Mouse (Mus musculus) gastrocnemius, postnatal 25 days (tissue): ENCODE results near the gene Mafg. TPM values are rescaled to one million over a fixed set of nuclear protein-coding genes. Genes with fewer than 3 reads are reported as not detected.

Experiments used
- DNase-seq: peaks from one replicate; pipeline ENCODE4 v3.0.0; 2022
- total RNA-seq, 2 experiments: library from RNA; stranded (reverse); gene quantifications; 1 replicate in 1 of 2; 2 replicates in 1 of 2; pipeline ENCODE4 v1.2.3; 2021

Gene Mafg
- total RNA-seq, 2 experiments from 2014 or later, result 41.8 to 47.1 TPM

DNA sequence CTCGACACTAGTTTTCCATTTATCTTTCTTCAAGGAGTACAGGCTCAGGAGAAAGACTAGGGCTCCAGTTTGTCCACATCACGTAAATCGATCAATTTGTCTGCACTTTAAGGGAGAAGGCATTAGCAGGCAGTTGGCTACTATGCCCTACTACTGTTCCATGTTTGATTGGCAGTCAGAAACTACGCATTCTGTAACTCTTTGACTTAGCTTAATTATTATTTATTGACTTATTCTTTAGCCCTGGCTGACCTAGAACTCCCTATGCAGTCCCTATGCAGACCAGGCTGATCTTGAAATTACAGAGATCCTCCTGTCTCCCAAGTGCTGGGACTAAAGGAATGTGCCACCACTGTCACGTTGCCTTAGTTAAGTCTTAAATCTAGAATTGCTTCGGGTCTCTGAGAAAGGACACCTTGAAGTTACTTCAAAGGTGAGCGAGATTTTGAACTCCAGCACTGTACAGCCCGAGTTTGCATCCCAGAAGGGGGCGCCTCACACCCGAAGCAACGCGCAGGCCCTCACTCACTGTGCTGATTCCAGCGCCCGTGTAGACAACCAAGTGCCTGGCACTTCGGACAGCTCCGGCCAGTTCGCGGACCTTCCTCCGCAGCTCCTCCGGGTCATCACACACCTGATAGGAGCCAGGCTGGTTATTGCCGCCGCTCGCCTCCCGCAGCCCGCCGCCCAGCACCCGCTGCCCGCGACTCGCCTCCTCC, 9.3 kb downstream of the Mafg start:
- peak; percentile 63 for DNase-seq

DNA sequence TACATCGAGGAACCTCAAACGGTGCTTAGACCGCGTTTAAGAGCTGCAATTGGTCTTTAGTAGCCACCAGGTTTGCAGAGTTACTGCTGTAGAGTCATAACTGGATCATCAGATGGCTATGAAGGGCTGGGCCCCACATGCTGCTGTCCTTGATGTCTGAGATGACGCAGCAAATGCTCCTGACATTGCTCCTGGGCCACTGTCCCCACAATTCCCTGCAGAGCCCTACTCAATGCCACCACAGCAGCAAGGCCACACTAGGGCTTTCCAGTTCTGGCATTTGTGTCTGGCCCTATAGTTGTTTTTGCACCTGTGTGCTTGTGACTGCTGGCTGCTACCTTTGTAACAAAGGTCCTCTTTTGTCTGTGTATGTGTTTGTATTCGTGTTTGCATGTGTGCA, 10.6 kb downstream of the Mafg start:
- DNase-seq, result no peak

DNA sequence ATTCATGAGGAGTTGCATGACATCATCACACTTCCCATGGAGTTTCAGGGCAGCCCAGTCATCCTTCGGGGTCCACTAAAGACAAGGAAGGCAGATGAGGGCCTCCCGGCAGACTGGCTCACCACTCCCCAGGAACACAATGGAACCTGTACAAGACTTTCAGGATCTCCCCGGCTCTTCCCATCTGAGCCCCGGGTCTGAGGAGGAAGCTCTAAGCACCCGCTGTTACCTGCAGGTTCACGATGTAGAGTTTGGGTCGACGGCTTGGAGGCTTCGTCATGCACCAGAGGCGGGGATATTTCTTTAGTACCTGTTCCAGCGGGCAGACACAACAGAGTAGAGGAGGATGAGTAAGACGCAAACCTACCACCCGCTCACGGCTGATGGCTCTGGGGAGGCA, 13.2 kb downstream of the Mafg start:
- no peak for DNase-seq

DNA sequence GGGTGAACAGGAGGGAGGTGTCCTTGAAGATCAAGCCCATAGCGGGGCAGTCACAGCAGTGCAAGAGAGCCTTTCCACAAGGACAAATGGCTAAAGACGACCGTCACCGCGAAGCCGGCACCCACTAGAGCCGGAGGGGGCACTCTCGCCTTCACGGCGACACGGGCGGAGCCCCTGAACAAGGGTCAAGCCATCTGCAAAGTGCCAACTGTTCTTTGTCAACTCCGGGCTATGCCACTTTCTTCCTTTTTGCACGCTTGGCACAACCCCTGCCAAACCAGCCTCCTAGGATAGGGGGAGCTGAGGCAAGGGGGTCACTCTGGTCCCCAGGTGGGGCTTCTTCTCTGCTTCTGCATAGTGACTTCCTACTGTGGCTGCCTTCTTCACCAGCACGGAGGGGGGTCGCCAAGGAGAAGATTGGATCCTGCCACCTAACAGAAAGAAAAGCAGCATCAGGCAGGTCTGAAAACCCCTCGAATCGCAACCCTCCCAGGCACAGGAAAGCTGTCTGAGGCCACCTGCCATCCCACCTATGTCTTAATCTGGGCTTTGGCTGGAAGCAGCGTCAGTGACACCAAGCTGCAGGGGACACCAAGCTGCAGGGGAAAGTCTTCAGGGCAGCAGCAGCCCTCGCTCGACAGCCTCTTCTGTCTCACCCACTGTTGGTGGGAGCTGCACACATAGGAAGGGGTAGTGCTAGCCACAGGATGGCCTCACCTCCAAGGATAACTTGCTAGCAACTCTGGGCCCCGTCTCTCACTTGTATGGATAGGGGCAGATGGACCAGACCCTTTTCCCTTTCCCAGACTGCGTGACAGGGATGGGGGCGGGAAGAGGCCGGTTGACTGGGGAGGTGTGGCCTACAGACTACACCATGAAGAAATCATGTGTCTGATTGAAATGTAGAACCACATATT, 14.5 kb downstream of the Mafg start:
- no peak for DNase-seq

DNA sequence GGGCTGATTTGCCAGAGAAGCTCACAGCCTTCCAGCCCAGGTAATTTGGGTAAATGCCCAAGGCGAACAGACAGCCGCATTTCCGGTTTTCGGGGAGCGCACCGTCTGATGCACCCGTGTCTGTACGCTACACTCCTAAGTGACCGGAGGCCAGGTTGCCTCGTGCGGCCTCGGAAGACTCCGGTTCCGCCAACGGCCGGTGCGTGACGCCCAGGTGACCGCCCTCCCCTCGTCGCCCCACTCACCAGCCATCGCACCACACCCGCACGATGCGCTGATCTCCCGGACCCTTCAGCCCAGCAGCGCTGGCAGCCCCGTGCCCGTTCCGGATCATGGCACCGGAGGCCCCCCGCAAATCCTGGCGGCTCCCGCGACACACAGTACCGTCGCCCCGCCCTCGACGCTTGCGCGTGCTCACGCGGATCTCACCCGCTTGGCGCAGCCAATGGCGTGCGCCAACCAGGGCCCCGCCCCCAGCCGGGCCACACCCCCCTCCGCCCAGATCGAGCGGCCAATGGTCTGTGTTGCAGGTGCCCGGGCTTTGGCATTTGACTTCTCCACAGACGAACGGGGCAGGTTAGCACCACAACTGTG, 15.8 kb downstream of the Mafg start, which contains the start of gene Pcyt2:
Gene Pcyt2 (minus strand): TSS at position 418 of the 594 bp plus-strand sequence.
- DNase-seq, result peak; percentile 94

DNA sequence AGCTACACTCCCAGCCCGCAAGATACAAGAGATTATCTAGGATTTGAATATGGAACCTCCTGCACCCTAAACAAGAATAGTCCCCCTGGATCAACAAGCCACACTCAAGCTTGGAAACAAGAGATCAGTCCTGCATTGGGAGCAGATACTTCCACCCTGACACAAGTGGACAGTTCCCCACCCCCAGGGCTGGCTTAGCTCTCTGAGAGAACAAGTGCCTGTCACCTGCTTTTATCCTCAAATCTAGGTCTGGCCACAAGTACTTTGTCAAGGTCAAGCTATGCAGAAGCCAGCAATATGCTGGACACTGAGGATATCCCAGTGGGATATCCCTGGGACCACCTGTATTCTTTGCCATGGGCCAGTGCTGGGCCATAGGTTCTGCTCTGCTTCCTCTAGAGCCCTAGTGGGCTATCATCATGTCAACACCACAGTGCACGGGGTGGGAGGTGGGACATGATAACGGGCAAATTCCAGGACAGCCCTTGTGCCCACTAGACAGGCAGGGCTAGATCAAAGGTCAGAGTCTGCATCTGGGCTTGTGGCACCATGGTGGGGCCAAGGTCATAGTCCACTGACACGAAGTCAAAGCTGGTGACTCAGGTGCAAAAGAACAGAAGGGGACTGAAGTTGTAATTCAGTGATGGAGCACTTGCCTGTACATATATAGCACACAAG, 16.6 kb downstream of the Mafg start:
- no peak for DNase-seq

DNA sequence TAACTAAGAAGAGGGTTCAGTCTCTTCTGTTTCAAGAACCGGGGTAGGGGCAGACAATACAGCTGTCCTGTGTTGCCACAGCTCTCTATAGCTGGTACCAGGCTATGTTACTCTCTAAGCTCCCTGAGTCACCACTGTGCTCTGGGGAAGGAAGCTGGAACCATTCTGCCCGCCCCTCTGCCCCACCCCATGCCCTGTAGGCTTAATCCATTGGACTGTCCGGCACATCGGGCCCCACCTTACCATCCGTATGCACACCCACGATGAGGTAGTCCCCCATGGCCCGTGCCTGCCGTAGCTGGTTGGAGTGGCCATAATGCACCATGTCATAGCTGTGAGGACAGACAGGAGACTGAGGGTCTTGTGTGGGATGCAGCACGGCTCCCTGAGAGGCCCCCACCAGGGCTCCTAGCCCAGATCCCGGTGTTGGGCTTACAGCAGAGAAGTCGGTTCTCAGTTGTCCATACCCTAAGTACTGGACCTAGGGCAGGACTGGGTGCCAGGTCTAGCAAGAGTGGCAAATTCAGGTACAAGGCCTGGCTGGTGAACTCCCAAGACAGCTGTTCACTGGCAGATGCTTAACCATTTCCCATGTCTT, 17.7 kb downstream of the Mafg start:
- DNase-seq, result no peak

DNA sequence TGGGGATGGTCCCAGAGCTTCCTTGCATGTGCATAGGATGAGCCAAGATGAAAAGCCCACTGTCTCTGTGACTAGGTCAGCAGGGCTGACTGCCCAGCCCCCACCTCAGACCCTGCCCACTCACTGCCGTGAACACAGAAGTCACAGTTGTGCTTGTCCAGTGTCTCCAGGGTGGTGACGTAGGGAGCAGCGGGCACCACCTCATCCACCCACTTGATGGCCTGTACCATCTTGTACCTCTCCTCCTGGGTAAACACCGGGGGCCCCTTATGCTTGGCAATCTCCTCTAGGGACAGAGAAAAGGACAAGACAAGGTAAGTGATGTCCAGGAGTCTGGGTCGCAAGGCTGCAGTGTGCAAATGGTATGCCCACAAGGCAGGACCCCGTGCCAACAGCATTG, 18.2 kb downstream of the Mafg start:
- DNase-seq, result no peak

DNA sequence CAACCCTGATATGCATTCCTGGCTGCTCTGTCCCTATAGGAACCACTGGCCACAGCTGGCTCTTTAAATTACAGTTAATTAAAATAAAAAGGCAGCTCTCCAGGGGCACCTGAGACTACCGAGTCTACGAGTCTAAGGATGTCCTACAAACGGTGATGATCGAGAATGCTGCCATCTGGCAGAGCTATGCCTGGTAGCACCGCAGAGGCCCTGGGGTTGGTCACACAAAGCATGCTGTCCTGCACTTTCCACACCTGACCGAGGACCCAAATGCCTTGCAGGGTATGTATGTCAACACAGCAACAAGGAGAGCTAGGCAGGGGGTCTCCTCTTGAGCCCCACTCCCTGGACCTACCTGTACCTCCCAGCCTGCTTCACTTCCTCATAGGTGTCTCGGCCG, 19.4 kb downstream of the Mafg start:
- no peak for DNase-seq

DNA sequence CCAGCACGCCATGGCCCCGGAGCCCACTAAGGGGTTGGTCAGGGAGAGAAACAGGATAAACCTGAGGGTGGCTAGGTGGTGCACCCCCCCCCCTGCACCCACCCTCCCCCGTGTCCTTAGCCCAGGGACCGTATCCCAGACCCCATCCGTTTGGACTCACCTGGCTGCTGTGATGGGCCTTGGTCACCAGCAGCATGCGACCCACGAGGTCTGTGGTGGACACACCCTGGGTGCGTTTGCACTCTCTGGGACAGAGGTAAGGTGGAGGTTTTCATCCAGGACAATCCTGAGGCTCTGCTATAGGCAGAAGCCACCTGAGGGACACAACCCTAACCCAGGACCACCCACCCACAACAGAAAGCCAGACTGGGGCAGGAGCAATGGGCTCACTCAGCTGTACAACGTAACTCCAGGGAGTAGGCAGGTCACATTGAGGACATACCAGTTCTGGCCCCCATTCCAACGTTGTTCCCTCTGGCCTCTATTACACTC, 19.9 kb downstream of the Mafg start:
- DNase-seq, result no peak

DNA sequence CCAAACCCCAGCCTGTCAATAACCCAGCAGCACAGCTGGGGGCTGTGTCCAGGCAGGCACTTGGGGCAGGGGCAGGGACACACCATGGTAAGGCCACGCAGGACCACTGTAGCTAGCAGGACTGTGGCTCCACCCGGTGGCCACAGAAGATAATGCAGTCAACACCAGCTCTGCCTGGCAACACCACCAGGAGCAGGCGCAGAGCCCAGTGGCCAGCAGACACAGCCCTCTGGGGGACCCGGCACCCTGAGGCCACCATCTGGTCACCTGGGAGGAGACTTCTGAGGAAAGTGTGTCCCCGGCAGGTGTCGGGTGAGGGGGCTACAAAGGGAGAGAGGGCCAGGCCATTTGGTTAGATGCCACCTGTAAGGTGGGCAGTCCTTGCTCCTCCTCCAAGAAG, 20.6 kb downstream of the Mafg start:
- peak; percentile 68 for DNase-seq

DNA sequence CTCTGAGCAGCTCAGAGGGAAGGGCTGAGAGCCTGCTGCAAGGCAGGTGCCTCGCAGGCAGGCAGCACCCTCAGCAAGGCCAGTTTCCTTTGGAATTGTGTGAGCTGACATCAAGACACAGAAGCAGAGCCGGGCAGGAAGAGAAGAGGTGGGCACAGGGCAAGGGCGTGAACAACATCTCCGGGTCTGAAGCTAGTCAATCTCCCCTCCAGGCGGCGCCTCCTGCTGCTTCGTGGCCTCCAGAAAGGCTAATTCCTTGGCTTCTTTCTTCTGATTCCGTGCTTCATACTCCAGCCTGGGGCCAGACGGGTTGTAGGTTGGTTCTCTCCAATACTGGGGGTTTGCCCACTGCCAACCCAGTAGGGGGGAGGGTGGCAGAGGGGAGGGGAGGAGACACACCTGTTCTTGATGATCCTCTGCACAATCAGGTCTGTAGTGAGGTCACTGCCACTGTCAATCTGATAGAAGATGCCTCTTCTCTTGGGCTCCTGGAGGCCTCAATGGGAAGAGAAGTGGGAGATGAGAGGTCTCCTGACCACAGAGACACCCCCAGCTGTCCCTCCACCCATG, 22.8 kb downstream of the Mafg start:
- no peak for DNase-seq

DNA sequence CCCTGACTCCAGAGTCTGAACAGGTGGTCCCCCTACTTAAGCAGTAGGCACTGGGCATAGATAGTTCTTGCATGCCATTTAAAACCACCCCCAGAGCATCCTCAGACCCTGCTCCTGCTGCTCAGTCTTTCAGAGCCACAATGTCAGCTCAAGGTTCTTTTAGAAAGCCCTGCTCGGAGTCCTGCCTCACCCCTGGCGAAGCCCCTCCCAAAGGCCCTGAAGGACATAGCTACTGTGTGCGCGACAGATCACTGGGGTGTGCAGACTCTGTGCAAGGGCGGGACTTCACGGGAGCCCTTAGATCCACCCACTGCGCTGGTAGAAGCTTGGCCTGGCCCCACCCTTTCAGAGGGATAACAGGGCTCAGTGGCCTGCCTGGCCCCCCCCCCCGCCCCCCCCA, 24.1 kb downstream of the Mafg start:
- DNase-seq, result no peak

DNA sequence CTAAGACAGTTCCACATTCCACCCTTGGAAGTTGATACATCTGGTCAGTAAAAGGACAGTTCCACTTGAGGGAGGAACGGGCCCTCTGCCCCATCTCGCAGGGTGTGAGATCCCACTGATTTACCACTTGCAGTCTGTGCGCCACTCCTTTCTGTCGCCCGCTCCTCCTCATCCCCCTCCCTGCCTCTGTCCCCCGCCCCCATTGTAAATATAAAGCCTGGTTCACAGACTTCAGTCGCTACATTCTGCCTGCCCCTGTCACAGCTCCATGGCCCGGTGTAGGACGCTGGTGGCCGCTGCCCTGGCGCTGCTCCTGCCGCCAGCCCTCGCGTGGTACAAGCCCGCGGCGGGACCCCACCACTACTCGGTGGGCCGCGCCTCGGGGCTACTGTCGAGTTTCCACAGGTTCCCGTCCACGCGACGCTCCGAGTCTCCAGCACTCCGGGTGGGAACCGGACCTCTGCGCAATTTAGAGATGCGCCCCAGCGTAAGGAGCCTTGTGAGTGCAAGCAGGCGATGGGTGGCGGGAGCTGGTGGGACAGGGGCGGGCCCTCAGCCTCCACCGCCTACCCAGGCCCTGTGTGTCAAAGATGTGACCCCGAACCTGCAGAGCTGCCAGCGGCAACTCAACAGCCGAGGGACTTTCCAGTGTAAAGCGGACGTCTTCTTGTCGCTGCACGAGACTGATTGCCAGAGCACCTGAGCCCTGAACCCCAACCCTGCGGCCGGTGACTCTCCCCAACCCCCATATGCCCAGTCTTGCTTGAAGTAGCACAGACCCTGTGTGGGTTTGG, 25.0 kb downstream of the Mafg start, which contains the start of gene Npb:
Gene Npb (plus strand): TSS at position 237 of the 794 bp plus-strand sequence.
- no peak for DNase-seq

DNA sequence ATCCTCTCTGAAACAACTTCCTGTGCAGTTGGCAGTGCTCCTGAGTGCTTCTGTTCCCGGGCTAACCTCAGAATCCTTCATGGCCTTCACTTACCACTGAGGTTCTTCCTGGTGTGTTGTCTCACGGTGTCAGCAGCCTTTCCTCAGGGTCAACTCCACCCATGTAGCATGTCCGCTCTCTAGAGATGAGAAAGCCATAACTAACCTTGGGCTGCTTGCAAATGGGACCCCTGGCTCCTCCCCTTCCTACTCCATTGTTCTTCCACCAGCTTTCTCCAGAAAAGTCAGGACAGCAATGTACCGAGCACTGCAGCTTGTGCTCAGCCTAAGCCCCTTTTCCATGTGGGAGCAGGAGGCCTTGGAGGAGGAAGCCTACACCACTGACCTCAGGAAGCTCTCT, 26.6 kb downstream of the Mafg start:
- no peak for DNase-seq

DNA sequence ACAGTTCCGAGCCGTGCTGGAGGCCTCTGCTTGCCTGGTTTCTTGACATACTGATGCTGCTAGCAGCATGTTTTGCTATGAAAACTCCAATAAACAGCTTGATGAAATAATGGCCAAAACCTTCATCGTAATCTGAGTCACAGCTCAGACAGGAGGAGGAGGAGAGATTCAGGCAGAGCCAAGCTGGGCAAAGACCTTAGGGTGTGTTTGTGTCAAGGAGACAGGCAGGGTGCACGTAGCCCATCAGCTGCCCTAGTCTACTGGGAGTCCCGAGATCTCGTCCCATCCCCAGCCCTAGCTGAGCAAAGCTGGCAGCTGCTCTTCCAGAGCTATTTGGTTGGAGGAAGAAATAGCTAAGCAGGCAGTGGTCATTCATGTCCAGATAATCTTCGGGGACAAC, 27.7 kb downstream of the Mafg start:
- no peak for DNase-seq

DNA sequence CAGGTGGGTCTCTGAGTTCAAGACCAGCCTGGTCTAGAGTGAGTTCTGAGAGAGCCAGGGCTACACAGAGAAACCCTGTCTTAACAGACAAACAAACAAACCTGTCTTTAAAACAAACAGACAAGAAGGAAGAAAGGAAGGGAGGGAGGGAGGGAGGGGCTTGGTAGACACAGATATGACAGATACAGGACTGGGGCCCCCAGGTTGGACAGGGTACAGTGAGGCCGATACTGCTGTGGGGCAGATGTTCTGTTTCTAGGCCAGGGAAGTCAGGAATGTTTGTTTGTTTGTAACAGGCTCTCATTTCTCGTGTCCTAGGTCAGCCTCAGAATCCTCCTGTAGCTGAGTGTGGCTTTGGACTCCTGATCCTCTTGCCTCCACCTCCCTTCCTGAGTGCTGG, 29.9 kb downstream of the Mafg start:
- no peak for DNase-seq

DNA sequence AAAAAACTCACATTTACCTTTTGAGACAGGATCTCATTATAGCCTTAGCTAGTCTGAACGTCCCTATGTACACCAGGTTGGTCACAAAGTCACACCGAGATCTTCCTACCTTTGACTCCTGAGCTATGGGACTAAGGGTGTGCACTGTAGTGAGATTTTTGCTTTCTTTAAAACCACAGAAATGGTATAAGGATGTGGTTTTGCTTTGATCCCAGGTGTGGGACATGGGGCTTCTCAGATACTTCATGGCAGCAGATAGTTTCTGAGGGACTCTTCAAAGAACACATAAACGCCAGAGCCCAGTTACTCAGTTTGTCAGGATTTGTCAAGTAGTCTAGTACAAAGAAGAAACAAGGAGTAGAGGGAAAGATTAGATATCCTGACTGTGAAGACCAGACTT, 32.7 kb downstream of the Mafg start:
- DNase-seq, result no peak

DNA sequence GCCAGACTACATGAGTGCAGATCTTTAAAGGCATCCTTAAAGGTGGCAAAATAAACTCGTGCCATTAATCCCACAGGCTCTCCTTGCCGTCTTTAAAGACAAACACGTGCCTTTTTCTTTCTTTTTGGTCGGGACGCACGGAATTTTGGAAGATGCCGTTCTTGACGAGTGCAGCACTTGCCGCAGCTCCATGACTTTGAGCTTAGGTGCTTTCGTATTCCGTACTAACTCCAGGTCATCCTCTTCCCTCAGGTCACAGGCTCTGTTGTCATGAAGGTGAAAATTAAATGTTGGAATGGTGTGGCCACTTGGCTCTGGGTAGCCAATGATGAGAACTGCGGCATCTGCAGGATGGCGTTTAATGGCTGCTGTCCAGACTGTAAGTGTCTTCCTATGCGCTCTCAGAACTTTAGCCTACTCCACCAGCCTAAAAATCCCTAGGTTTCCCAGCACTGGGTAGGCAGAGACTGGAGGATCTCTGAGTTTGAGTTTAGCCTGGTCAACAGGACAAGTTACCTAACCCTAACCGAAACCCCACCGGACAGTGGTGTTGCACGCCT, 34.3 kb downstream of the Mafg start:
- no peak for DNase-seq

DNA sequence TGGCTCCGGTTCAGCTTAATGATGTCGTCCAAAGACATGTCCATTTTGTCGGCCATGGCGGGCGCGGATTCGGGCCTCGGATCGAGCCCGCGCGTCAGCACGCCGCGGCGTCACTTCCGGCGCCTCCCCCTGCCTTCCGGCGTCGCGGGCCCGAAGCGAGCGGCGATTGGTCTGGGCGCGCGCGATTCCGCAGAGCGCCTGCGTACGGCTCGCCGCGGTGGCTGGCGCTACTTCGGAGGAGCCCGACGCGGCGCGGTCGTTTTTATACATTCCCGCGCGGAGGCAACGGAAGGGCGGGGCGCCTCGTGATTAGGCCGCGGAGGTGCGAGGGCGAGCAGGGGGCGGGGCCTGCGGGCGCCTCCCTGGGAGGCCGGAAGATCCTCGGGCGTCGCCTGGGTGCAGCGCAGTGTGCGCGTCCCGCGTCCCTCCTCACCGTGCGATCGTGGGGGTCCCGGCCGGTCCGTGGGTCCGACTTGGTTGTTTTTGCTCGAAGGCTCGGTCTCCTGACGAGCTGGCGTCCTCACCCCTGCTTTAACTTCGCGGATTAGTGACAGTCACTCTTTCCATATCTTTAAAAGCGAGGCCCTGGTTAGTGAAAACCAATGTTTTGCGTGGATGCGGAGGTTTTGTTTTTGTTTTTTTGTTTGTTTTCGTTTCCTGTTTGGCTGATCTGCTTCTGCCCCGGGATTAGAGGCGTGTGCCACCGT, 35.0 kb downstream of the Mafg start, which contains the start of the genes Alyref and Anapc11:
Gene Alyref (minus strand): TSS at position 83 of the 707 bp plus-strand sequence.
Gene Anapc11 (plus strand): TSS at position 139 of the 707 bp plus-strand sequence.
- DNase-seq, result peak; percentile 94
